Mouse (Mus musculus): ENCODE results near the gene Myo18b.

Myo18b gene

DNA sequence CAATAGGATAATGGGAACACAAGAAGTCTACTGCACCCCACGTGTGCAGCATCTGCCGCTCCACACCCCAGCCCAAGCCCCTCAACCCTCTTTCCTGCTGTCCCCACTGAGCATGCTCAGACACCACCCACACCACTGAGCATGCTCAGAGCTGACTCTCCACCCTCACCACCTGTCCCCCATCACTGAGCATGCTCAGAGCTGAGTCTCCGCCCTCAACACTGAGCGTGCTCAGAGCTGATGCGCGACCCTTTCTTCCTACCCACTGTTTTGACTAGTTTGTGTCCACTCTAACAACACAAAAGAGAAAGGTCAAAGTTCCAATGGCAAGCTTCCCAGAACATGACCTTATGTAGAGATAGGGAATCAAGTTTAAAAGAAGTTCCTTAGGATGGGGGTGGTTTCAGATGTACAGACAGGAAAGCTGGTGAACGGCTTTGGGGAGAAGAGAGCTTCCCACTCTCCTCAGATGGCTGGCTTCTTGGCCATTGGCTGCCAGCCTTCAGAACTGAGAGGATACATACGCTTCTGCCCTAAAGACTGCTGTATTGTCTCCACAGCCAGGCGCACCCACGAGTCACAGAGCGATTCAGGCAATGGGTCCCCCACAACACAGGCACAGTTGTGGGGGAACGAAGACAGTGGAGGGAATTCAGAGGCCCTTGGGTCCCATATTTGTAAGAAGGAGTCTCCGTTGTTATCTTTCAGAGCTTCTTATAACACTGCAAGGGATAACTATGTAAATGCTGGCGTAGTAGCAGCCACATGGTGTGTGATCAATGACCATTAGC, 209.7 kb downstream of the Myo18b start:
- DNase-seq (ENCODE audit: extremely low read depth, low read depth, low spot score), result no peak

DNA sequence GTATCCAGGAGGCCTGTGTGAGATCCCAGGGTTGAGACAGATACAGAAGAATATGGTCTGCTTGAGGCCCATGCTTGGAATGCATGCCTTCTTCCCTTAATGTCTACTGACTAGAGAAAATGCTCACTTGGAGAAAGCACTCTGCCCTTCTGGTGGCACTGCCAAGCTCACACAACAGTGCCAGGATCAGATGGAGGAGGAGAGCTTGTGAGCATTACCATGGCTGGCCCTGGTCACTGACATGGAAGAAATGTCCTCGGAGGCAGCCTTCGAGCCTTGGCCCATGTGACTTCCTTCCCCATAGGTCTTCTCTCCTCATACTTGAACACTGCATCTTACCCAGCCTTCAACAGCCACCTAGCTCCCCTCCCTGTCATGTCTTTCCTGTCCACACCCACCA, 216.9 kb downstream of the Myo18b start:
- no peak for DNase-seq (ENCODE audit: extremely low read depth, low read depth, low spot score)

DNA sequence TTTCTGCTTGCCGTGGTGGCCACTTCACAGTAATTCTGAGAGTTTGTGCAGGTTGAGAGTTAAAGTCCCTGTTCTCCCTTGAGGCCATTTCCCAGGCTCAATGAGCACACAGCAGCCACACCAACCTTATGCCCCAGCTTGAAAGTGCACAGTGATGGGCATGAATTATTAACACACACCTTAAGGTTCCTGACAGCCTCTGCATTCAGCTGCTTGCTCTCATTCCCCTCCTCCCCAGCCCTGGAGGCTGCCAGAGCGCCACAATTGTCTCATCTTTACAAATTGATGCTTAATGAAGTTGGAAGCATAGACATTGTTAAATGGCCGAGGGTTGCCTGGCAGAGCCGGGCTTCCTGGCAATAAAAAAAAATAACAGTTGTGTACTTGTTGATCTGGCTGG, 218.0 kb downstream of the Myo18b start:
- no peak for DNase-seq (ENCODE audit: extremely low read depth, low read depth, low spot score)

DNA sequence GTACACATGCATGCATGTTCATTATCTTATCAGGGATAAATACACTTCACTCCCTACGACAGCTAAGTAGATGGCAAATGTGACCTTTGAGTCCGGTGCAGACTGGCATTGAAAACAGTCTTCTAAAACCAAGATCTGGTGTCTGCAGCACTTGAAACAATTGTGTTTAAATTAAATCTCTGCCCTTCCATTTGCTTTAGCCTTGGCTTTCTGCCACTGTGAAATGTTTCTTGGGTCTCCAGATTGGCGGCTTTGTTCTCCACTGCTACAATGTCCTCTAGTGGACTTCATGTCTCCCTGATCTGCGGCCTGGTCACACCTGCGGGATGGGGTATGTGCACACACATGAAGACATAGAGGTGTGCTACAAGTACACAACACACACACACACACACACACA, 221.4 kb downstream of the Myo18b start:
- no peak for DNase-seq (ENCODE audit: extremely low read depth, low read depth, low spot score)

DNA sequence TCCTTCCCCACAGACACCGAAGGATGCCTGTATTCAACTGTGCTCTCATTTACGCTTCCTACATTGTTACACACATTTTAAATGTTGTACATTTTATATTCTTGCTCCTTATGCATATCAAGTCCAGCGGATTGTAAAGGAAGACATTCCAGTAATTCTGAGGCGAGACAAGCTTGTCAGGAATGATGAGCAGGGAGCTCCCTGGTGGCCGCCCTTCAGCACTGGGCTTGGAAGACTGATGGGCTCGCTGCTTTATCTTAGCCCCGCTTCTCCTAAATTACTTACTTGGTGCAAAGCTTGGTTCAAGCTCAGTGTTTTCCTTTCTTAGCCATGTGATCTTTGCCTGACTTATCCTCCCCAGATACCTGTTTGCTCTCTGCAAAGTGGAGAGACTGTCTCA, 223.7 kb downstream of the Myo18b start:
- DNase-seq (ENCODE audit: extremely low read depth, low read depth, low spot score), result no peak

DNA sequence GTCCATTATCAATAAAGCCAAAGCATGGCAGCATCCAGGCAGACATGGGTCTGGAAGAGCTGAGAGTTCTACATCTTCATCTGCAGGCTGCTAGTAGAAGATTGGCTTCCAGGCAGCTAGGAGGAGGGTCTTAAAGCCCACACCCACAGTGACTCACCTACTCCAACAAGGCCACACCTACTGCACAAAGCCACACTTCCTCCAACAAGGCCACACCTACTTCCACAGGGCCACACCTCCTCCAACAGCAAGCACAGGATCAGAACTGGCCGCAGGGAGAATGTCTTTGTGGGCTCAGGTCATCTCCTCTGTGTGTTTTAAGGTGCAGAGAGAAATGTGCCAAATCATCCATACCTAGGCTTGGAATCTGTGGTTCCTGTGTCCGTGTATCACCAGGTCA, 224.2 kb downstream of the Myo18b start:
- DNase-seq (ENCODE audit: extremely low read depth, low read depth, low spot score), result no peak

DNA sequence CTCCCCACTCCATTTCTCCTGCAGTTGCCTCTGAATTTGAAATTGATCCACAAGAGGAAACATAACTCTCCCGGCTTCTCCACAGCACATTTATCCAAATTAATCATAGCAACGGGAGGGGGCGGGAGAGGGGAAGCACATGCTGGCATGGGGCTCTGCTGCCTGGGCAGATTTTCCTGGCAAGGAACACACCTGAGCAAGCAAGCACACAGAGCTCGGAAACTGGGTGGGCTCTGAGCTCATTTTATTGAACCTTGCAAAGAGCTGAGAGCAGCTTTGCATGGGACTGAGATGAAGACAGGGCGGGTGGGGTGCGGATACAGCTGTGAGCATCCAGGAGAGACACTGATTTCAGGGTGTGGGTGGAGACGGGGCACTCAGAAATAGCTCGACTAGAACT, 229.0 kb downstream of the Myo18b start:
- DNase-seq (ENCODE audit: extremely low read depth, low read depth, low spot score), result no peak

DNA sequence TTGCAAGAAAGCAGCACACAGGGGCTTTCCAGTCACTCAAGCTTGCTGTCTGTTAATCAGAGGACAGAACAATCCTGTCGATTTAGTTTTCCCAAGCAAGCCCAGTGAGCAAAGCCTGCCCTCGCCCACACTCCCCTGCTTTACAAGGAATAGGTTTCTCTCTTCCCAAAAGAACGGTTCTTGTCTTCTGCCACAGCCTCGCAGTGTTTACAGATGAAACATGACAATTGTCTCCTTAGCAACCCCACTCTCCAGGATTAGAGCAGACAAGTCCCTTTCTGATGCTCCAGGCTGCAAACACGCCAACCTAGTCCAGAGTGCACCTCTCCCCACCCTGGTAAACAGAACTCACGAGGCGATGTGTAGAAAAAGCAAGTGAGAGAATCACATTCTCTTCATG, 230.5 kb downstream of the Myo18b start:
- no peak for DNase-seq (ENCODE audit: extremely low read depth, low read depth, low spot score)

DNA sequence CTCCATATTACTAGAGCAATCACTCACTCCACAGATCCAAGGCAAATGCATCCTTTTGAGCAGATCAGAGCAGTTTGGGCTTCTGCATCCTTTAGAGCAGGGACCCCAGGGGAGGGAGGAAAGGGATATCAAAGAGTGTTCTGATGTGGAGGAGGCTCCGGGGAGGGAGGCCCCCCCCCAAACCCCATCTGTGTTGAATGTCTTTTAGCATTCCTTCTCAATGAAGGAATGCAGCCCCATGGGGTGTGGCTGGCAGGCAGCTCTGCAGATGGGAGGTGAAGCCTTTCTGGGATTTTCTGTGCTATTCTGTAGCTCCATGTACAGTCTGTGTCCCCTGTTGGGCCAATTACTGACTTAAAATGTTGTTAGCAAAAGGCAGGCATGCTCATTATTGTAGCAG, 232.5 kb downstream of the Myo18b start:
- no peak for DNase-seq (ENCODE audit: extremely low read depth, low read depth, low spot score)

DNA sequence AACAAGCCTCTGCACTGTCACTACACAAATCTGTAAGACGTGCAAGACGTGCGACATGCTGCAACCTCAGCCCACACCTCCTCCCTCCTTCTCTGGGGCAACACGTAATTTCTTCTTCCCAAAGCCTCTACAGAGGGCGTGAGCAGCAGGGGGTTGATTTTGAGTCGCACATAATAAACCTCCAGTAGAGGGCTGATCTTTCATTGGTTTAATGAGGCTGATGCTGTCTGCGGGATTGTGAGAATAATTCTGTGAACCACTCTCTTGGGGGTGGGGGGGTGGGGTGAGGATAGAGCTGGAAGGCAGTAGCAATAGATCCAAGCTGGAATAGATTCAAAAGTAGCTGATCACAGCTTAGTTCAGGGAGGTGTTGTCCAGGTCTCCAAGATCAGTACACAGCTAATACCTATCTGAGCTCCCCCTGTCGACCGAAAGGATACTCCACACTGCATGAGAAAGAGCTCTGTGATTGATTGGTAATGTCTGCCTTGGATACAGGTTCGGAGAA, 235.2 kb downstream of the Myo18b start:
- DNase-seq (ENCODE audit: extremely low read depth, low read depth, low spot score), result no peak

DNA sequence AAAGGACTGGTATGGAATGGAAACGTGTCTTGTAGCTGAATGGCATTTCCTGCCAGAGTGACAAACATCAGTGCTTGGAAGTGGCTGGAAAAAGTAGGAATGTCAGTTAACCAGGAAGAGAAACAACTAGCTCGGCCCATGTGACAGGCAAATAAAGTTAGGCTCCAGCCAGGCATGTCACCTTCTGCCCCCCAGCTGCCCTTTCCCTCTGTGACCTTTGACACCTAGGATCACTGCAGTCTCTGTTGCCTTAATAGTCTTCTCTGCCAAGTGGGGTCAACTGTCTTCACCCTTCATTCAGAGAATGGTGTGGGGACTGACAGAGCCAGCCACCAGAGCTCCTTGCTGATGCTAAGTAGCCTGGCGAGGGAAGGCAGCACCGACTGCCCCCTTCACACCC, 236.9 kb downstream of the Myo18b start:
- no peak for DNase-seq (ENCODE audit: extremely low read depth, low read depth, low spot score)

DNA sequence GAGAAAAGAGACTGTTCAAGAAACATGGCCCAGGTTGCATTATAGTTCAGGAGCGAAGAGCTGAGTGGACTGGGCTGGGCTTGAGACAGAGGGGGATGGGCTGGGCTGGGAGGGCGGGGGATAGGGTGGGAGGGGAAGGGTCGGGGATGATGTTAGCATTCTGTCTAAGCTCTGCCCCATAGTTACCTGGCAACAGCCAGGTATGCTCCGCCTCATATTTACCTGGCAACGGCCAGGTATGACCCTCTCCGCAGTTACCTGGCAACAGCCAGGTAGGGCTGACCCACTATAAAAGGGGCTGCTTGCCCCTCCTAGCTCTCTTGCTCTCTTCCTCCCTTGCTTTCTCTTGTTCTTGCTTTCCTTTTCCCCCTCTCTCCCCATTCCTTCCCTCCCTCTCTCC, 239.4 kb downstream of the Myo18b start:
- no peak for DNase-seq (ENCODE audit: extremely low read depth, low read depth, low spot score)

DNA sequence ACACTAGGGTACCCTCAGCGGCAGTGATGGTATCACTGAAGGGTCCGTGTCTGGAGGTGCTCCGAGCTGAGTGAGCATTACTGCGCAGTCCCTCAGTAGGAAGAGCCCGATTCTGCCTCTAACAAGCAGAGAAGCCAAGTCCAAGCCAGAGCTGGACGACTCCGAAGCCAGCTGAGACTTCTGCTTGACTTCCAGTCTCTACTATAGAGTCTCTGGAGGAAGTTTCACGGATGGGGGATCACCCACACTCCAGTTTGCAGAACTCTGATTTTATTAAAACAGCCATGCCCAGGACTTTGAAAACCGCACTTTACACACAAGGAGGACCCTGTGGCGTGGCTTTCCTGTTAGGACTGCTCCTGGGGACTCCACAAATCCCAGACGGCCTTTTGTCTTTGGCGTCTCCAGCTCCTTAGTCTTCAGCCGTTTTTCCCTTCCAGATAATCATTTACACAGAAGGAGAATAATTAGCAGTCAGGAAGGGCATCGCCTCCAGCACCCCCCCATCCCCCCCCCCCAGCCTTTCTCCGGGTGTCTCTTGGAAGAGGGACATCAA, 240.1 kb downstream of the Myo18b start:
- no peak for DNase-seq (ENCODE audit: extremely low read depth, low read depth, low spot score)

DNA sequence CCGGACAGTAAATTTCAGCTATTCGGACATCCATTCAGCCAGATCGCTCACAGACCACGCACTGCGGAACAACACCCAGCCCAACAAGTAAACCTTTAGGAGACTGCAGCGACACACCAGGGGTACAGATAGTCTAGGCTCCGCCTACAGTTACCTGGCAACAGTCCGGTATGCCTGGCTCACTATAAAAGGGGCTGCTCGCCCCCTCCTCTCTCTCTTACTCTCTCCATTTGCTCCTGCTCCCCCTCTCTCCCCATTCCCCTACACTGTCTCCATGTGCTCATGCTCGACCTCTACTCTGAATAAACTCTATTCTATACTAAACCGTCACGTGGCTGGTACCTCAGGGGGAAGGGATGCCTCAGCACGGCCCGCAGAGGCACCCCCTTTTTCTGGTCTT, 240.6 kb downstream of the Myo18b start:
- no peak for DNase-seq (ENCODE audit: extremely low read depth, low read depth, low spot score)

DNA sequence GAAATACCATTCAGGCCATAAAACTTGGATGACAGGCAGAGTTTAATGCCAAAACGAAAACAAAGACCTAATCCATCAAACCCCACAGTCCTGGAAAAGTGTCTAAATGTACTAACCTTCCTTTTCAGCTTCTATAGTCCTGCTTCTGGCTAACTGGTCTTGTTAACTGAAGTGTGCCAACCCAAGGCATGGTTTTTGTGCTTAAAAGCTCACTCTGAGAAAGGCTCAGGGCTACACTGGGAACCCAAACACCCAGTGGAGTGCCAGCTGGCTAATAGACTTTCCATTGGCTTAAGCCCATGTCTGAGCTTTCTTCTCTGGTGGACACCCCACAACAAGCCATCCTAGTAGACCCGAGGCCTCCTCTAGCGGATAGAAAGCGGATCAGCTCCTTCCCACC, 244.1 kb downstream of the Myo18b start:
- DNase-seq (ENCODE audit: extremely low read depth, low read depth, low spot score), result no peak

DNA sequence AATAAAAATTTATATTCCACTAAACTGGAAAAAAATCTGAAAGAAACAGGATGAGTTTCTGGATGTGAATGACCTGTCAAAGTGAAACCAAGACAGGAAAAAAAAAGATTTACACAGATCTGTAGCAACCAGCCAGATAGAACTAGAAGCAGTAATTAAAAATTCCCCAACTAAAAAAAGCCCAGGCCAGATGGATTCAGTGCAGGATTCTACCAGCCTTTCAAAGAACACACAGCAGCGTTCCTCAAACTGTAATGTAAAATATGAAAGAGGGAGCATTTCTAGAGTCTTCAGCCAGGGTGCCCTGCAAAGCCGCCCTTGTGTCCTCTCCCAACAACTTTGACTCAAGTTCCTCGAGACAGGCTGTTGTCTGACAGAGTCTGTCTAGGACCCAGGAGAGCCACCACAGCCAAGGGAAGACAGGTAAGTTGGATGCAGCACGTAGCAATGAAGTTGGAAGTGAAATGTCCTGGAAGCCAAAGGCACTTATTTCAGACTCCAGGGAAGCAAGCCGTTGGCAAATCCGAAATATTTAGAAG, 246.9 kb downstream of the Myo18b start:
- no peak for DNase-seq (ENCODE audit: extremely low read depth, low read depth, low spot score)

DNA sequence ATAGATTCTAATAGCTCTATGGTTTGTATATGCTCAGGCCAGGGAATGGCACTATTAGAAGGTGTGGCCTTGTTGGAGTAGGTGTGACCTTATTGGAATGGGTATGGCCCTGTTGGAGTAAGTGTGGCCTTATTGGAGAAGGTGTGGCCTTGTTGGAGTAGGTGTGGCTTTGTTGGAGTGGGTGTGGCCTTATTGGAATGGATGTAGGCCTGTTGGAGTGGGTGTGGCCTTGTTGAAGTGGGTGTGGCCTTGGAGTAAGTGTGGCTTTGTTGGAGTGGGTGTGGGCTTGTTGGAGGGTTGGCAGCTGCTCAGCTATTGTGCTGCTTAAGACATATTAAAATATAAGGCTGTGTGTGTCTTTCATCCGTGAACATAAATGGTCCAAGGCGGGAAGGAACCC, 249.3 kb downstream of the Myo18b start:
- DNase-seq (ENCODE audit: extremely low read depth, low read depth, low spot score), result no peak

DNA sequence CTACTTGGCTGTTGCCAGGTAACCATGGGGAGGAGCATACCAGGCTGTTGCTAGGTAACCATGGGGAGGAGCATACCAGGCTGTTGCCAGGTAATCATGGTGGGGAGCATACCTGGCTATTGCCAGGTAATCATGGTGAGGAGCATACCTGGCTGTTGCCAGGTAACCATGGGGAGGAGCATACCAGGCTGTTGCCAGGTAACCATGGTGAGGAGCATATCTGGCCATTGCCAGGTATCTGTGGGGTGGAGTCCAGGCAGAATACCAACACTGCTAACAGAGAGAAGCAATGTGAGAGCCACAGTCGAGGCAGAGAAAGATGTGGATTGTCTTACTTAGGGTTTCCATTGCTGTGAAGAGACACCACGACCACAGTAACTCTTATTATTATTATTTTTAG, 250.6 kb downstream of the Myo18b start:
- no peak for DNase-seq (ENCODE audit: extremely low read depth, low read depth, low spot score)

DNA sequence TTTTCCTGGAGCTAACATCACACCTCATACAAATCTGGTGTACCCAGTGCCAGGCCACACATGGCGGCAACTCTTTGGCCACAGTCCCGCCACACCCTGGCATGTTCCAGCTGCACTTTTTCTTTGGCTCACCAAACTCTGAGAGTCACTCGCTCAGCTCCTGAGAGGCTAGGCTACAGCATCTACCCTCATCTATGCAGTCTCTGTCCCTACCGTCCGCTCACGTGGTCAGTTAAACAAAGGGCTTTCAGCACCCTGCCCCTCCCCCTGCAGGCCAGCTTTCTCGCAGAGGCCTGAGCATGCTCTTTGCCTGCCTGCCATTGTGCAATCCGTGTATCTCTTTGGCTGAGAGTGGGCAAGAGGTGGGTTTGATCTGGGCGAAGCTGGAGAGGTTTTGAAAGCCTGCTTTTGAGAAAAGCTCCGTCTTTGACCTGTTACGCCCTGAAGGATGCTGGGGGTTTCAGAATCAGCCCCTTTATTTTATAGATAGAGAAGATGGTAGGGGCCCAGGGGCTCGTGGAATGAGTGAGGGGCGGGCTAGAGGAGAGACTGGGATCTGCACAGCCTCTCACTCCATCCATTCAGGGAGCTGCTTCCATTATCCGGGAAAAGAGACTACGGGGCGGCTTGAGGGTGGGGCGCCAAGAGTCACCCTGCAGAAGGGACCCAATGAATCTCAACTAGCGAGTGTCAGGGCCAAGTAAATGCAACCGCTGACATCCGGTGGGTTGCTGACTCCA, 252.5 kb downstream of the Myo18b start:
- DNase-seq (ENCODE audit: extremely low read depth, low read depth, low spot score), result no peak

DNA sequence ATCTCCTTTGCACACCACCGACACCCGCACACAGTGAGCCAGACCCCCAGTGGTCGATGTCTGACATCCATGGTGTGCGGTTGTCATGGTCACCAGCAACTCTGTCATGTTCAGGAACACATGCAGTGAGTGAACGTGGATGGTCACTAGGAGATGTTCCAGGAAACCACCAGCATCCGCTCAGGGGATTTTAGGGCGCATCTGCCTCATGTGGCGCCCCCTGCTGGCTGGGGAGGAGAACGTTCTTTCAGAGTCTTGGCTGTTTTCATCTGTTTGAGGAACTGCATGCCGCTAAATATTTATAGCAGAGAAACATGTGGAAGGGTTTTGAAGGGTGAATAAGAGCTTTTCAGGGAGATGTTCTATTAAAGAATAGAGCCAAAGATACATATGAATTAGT, 253.4 kb downstream of the Myo18b start:
- no peak for DNase-seq (ENCODE audit: extremely low read depth, low read depth, low spot score)

DNA sequence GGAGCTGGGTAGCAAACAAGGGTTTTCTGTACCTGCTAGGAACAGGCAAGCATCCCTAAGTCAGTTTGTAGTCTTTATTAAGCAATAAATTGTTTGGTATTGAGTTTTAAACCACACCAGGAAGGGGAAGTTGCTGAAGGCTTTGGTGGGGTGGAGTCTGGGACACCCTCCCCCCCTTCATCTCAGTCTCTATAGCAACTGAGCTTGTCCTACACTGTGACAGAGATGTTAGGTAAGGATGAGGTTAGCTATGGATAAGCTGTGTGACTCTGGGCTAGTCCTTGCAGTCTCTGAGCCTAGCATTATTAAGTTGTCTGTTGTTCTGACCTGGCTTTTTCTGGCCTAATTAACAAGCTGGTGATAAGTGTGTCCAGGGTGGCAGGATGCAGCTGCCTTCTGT, 254.4 kb downstream of the Myo18b start:
- no peak for DNase-seq (ENCODE audit: extremely low read depth, low read depth, low spot score)

DNA sequence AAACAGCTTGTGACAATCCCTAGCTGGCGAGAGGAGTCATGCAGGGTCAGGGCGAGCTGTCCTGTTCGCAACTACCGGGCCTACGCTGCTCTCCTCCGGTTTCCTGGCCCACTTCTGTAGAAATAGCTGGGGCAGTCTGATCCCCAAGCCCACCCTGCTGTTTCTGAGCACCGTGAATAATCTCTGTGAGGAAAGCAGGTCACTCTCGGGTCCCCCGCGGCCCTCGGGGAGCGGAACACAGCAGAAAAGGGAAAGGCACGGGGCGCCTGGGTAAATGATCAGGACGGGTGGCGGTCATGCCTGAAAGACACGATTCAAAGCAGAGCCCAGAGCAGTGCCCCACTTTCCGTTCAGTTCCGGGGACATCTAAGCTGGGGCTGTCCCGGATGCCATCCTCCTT, 255.0 kb downstream of the Myo18b start:
- DNase-seq (ENCODE audit: extremely low read depth, low read depth, low spot score), result no peak
